Mouse (Mus musculus): Measurements from ENCODE around the gene Nectin2. TPM values are rescaled to one million over a fixed set of nuclear protein-coding genes. Genes with fewer than 3 reads are reported as not detected.

The Nectin2 gene
- polyA plus RNA-seq, 1 experiment from 2014 or later = 86.6 TPM

- 11% methylated on average over 8 of the region's 8 CpGs for WGBS
- ATAC-seq (ENCODE audit: insufficient number of reproducible peaks, low FRiP score, low TSS enrichment, low read depth) = peak; percentile 52
- no peaks in the 10 kb centered on the region for H3K27me3 ChIP-seq
- peaks cover 25% of the 10 kb centered on the region for H3K4me1 ChIP-seq
- peaks cover 30% of the 10 kb centered on the region for H3K36me3 ChIP-seq
- H3K27ac ChIP-seq (replicated peaks) = peak overlapping the region; percentile 58
- peak overlapping the region; percentile 15 for H3K4me2 ChIP-seq (replicated peaks)
- H3K4me3 ChIP-seq (replicated peaks) = no peak overlapping the region
- H3K9ac ChIP-seq = no peak overlapping the region
- no peaks in the 10 kb centered on the region for H3K9me3 ChIP-seq (replicated peaks)
Measured at GRCm38 (mm10) chr7:19741329-19742031, 8.8 kb downstream of the Nectin2 start.

GRCm38 (mm10) chr7:19740269-19740668 is 10.0 kb downstream of the Nectin2 start:
- H3K4me1 ChIP-seq = peaks cover 19% of the 10 kb centered on the region
- no peak overlapping the region for H3K9ac ChIP-seq
- peaks cover 37% of the 10 kb centered on the region for H3K36me3 ChIP-seq
- no peak overlapping the region for H3K4me2 ChIP-seq (replicated peaks)
- no peak for ATAC-seq (ENCODE audit: insufficient number of reproducible peaks, low FRiP score, low TSS enrichment, low read depth)
- 91% methylated on average over 11 of the region's 11 CpGs for WGBS
- H3K27ac ChIP-seq (replicated peaks) = no peak overlapping the region
- no peaks in the 10 kb centered on the region for H3K9me3 ChIP-seq (replicated peaks)
- H3K27me3 ChIP-seq = no peaks in the 10 kb centered on the region
- H3K4me3 ChIP-seq (replicated peaks) = no peak overlapping the region

- peaks cover 9% of the 10 kb centered on the region for H3K4me1 ChIP-seq
- no peaks in the 10 kb centered on the region for H3K9me3 ChIP-seq (replicated peaks)
- ATAC-seq (ENCODE audit: insufficient number of reproducible peaks, low FRiP score, low TSS enrichment, low read depth) = no peak
- H3K4me2 ChIP-seq (replicated peaks) = no peak overlapping the region
- peaks cover 50% of the 10 kb centered on the region for H3K36me3 ChIP-seq
- H3K27ac ChIP-seq (replicated peaks) = no peak overlapping the region
- H3K4me3 ChIP-seq (replicated peaks) = no peak overlapping the region
- no peaks in the 10 kb centered on the region for H3K27me3 ChIP-seq
- H3K9ac ChIP-seq = no peak overlapping the region
- 90% methylated on average over 3 of the region's 3 CpGs for WGBS
Measured at GRCm38 (mm10) chr7:19738771-19739170, 11.5 kb downstream of the Nectin2 start.

- H3K27me3 ChIP-seq = no peaks in the 10 kb centered on the region
- peaks cover 64% of the 10 kb centered on the region for H3K36me3 ChIP-seq
- no peak overlapping the region for H3K4me2 ChIP-seq (replicated peaks)
- WGBS = 91% methylated on average over 16 of the region's 16 CpGs
- H3K4me3 ChIP-seq (replicated peaks) = no peak overlapping the region
- H3K9me3 ChIP-seq (replicated peaks) = no peaks in the 10 kb centered on the region
- H3K27ac ChIP-seq (replicated peaks) = no peak overlapping the region
- ATAC-seq (ENCODE audit: insufficient number of reproducible peaks, low FRiP score, low TSS enrichment, low read depth) = no peak
- H3K4me1 ChIP-seq = peaks cover 3% of the 10 kb centered on the region
- no peak overlapping the region for H3K9ac ChIP-seq
Measured at GRCm38 (mm10) chr7:19736389-19737057, 13.8 kb downstream of the Nectin2 start.

GRCm38 (mm10) chr7:19734178-19734666 is 16.1 kb downstream of the Nectin2 start:
- Histone ChIP-seq H3K4me1 (no peaks in the 10 kb centered on the region), H3K4me2 (replicated peaks) (no peak overlapping the region), H3K36me3 (peaks cover 84% of the 10 kb centered on the region), H3K9ac (no peak overlapping the region), H3K4me3 (replicated peaks) (no peak overlapping the region), H3K27ac (replicated peaks) (no peak overlapping the region), H3K27me3 (no peaks in the 10 kb centered on the region), H3K9me3 (replicated peaks) (no peaks in the 10 kb centered on the region)
- no peak for ATAC-seq (ENCODE audit: insufficient number of reproducible peaks, low FRiP score, low TSS enrichment, low read depth)
- 86% methylated on average over 10 of the region's 10 CpGs for WGBS

GRCm38 (mm10) chr7:19726541-19726940 is 23.7 kb downstream of the Nectin2 start:
- H3K36me3 ChIP-seq = peaks cover 95% of the 10 kb centered on the region

GRCm38 (mm10) chr7:19724167-19724566 is 26.1 kb downstream of the Nectin2 start:
- no peaks in the 10 kb centered on the region for H3K4me1 ChIP-seq
- H3K9me3 ChIP-seq (replicated peaks) = peaks cover 13% of the 10 kb centered on the region; the same call in 1 of the 2 replicates
- H3K4me3 ChIP-seq (replicated peaks) = no peak overlapping the region
- WGBS = 89% methylated on average over 12 of the region's 12 CpGs
- H3K27ac ChIP-seq (replicated peaks) = no peak overlapping the region
- H3K9ac ChIP-seq = no peak overlapping the region
- no peak for ATAC-seq (ENCODE audit: insufficient number of reproducible peaks, low FRiP score, low TSS enrichment, low read depth)
- H3K36me3 ChIP-seq = peaks cover 91% of the 10 kb centered on the region
- H3K4me2 ChIP-seq (replicated peaks) = no peak overlapping the region
- no peaks in the 10 kb centered on the region for H3K27me3 ChIP-seq

More at GRCm38 (mm10) chr7:19726541-19726940, 23.7 kb downstream of the Nectin2 start:
- Histone ChIP-seq H3K4me1 (no peaks in the 10 kb centered on the region), H3K4me2 (replicated peaks) (no peak overlapping the region), H3K27ac (replicated peaks) (no peak overlapping the region), H3K27me3 (no peaks in the 10 kb centered on the region), H3K9ac (no peak overlapping the region), H3K9me3 (replicated peaks) (peaks cover 5% of the 10 kb centered on the region; the same call in 1 of the 2 replicates), H3K4me3 (replicated peaks) (no peak overlapping the region)
- WGBS = 86% methylated on average over 4 of the region's 4 CpGs
- ATAC-seq (ENCODE audit: insufficient number of reproducible peaks, low FRiP score, low TSS enrichment, low read depth) = no peak

- ATAC-seq (ENCODE audit: insufficient number of reproducible peaks, low FRiP score, low TSS enrichment, low read depth) = no peak
- no peak overlapping the region for H3K27ac ChIP-seq (replicated peaks)
Measured at GRCm38 (mm10) chr7:19722754-19723195, 27.5 kb downstream of the Nectin2 start.

GRCm38 (mm10) chr7:19719200-19719599 is 31.1 kb downstream of the Nectin2 start:
- Histone ChIP-seq H3K4me2 (replicated peaks) (no peak overlapping the region), H3K4me3 (replicated peaks) (no peak overlapping the region), H3K9me3 (replicated peaks) (peaks cover 13% of the 10 kb centered on the region; the same call in 1 of the 2 replicates), H3K4me1 (peaks cover 16% of the 10 kb centered on the region), H3K27me3 (no peaks in the 10 kb centered on the region), H3K27ac (replicated peaks) (no peak overlapping the region), H3K9ac (no peak overlapping the region), H3K36me3 (peaks cover 58% of the 10 kb centered on the region)
- ATAC-seq (ENCODE audit: insufficient number of reproducible peaks, low FRiP score, low TSS enrichment, low read depth) = no peak
- WGBS = 96% methylated on average over 4 of the region's 4 CpGs

More at GRCm38 (mm10) chr7:19722754-19723195, 27.5 kb downstream of the Nectin2 start:
- Histone ChIP-seq H3K4me1 (no peaks in the 10 kb centered on the region), H3K9ac (no peak overlapping the region), H3K4me3 (replicated peaks) (no peak overlapping the region), H3K4me2 (replicated peaks) (no peak overlapping the region), H3K36me3 (peaks cover 86% of the 10 kb centered on the region), H3K9me3 (replicated peaks) (peaks cover 13% of the 10 kb centered on the region; the same call in 1 of the 2 replicates), H3K27me3 (no peaks in the 10 kb centered on the region)
- 81% methylated on average over 6 of the region's 6 CpGs for WGBS

- H3K4me2 ChIP-seq (replicated peaks) = no peak overlapping the region
- WGBS = 91% methylated on average over 5 of the region's 5 CpGs
- peaks cover 58% of the 10 kb centered on the region for H3K36me3 ChIP-seq
- peaks cover 24% of the 10 kb centered on the region for H3K4me1 ChIP-seq
- no peak overlapping the region for H3K27ac ChIP-seq (replicated peaks)
- H3K9ac ChIP-seq = no peak overlapping the region
- no peaks in the 10 kb centered on the region for H3K27me3 ChIP-seq
- ATAC-seq (ENCODE audit: insufficient number of reproducible peaks, low FRiP score, low TSS enrichment, low read depth) = no peak
- peaks cover 13% of the 10 kb centered on the region; the same call in 1 of the 2 replicates for H3K9me3 ChIP-seq (replicated peaks)
- no peak overlapping the region for H3K4me3 ChIP-seq (replicated peaks)
Measured at GRCm38 (mm10) chr7:19718297-19718952, 31.9 kb downstream of the Nectin2 start.

- no peak overlapping the region for H3K4me2 ChIP-seq (replicated peaks)
- H3K4me3 ChIP-seq (replicated peaks) = no peak overlapping the region
- peaks cover 13% of the 10 kb centered on the region; the same call in 1 of the 2 replicates for H3K9me3 ChIP-seq (replicated peaks)
- no peak overlapping the region for H3K9ac ChIP-seq
- peaks cover 57% of the 10 kb centered on the region for H3K36me3 ChIP-seq
- no peaks in the 10 kb centered on the region for H3K27me3 ChIP-seq
- no peak overlapping the region for H3K27ac ChIP-seq (replicated peaks)
- no peak for ATAC-seq (ENCODE audit: insufficient number of reproducible peaks, low FRiP score, low TSS enrichment, low read depth)
- WGBS = 79% methylated on average over 4 of the region's 4 CpGs
- H3K4me1 ChIP-seq = peaks cover 25% of the 10 kb centered on the region
Measured at GRCm38 (mm10) chr7:19717346-19717745, 32.9 kb downstream of the Nectin2 start.
